Mouse (Mus musculus) kidney, adult 2 months (tissue): ENCODE measurements at regions not wholly inside any gene's neighbourhood (a gene's known extent, or its start where the extent isn't known, plus 50 kb on each side); places are given as distances from the start of the nearest gene placed in this dataset.

Source experiments
- CTCF ChIP-seq: fragments of 200-500 bp; conservative IDR thresholded peaks from 2 replicates; pipeline ENCODE4 v1.5.1; 2011; ENCODE audit warnings: low read depth, mild to moderate bottlenecking, control low read depth, low read length, moderate library complexity, mixed read lengths; ENCODE audit not compliant: insufficient read depth, insufficient read length
- POLR2A ChIP-seq: fragments of 200-500 bp; IDR thresholded peaks from one replicate; pipeline ENCODE4 v1.6.1; 2011; ENCODE audit warnings: low read depth, low read length, control low read depth

- no peak for TF ChIP-seq POLR2A
- no peak for TF ChIP-seq CTCF
Measured at GRCm38 (mm10) chr9:104490696-104491095, 56.4 kb upstream of the Cpne4 start.
